Mouse (Mus musculus) MEL (cell line): ENCODE measurements at regions not wholly inside any gene's neighbourhood (a gene's known extent, or its start where the extent isn't known, plus 50 kb on each side); places are given as distances from the start of the nearest gene placed in this dataset.

Experiments used
- BHLHE40 ChIP-seq: IDR thresholded peaks from 2 replicates; pipeline ENCODE4 v1.6.1; 2012; ENCODE audit warnings: low read depth, mild to moderate bottlenecking, inconsistent platforms, low read length, improper control_type of control experiment, borderline replicate concordance
- CTCF ChIP-seq, 3 experiments: IDR thresholded peaks in 2 of 3; conservative IDR thresholded peaks in 1 of 3; 2 replicates each; pipeline ENCODE4 v1.5.1; 2011 to 2012; ENCODE audit warnings: low read length in 3 of 3, low read depth in 2 of 3, mild to moderate bottlenecking in 2 of 3, improper control_type of control experiment in 1 of 3, inconsistent platforms in 1 of 3, mixed read lengths in 1 of 3, moderate library complexity in 1 of 3; ENCODE audit not compliant: control insufficient read depth in 1 of 3, insufficient read depth in 1 of 3, poor library complexity in 1 of 3, severe bottlenecking in 1 of 3
- ELF1 ChIP-seq: IDR thresholded peaks from 2 replicates; pipeline ENCODE4 v1.6.1; 2014; ENCODE audit warnings: low read depth, mild to moderate bottlenecking, inconsistent platforms, low read length, improper control_type of control experiment, moderate library complexity
- ETS1 ChIP-seq: IDR thresholded peaks from 2 replicates; pipeline ENCODE4 v1.6.1; 2012; ENCODE audit warnings: low read depth, mild to moderate bottlenecking, inconsistent platforms, low read length, improper control_type of control experiment, moderate library complexity
- GATA1 ChIP-seq: IDR thresholded peaks from 2 replicates; pipeline ENCODE4 v1.6.1; 2011; ENCODE audit warnings: low read depth, low read length, improper control_type of control experiment
- POLR2A ChIP-seq, 2 experiments: IDR thresholded peaks; 2 replicates each; pipeline ENCODE4 v1.6.1; 2011 to 2012; ENCODE audit warnings: low read length in 2 of 2, mild to moderate bottlenecking in 2 of 2, control low read depth in 1 of 2, improper control_type of control experiment in 1 of 2, low read depth in 1 of 2, moderate library complexity in 1 of 2; ENCODE audit not compliant: control insufficient read depth in 1 of 2, insufficient read depth in 1 of 2, poor library complexity in 1 of 2
- POLR2AphosphoS2 ChIP-seq: IDR thresholded peaks from 2 replicates; pipeline ENCODE4 v1.6.1; 2011; ENCODE audit warnings: low read length, improper control_type of control experiment
- POLR2AphosphoS5 ChIP-seq: IDR thresholded peaks from 2 replicates; pipeline ENCODE4 v1.6.1; 2012; ENCODE audit warnings: low read depth, borderline replicate concordance, mild to moderate bottlenecking, inconsistent platforms, low read length, moderate library complexity, mixed read lengths
- SIN3A ChIP-seq: IDR thresholded peaks from 2 replicates; pipeline ENCODE4 v1.6.1; 2012; ENCODE audit warnings: low read length, improper control_type of control experiment, inconsistent platforms
- TAL1 ChIP-seq: IDR thresholded peaks from 2 replicates; pipeline ENCODE4 v1.6.1; 2012; ENCODE audit warnings: mild to moderate bottlenecking, inconsistent platforms, low read length, moderate library complexity, mixed read lengths
- TCF12 ChIP-seq: IDR thresholded peaks from 2 replicates; pipeline ENCODE4 v1.6.1; 2014; ENCODE audit warnings: low read depth, mild to moderate bottlenecking, inconsistent platforms, low read length, improper control_type of control experiment, moderate library complexity
- USF1 ChIP-seq: IDR thresholded peaks from 2 replicates; pipeline ENCODE4 v1.6.1; 2014; ENCODE audit warnings: low read depth, mild to moderate bottlenecking, inconsistent platforms, low read length, improper control_type of control experiment, moderate library complexity
- ZC3H11A ChIP-seq: IDR thresholded peaks from 2 replicates; pipeline ENCODE4 v1.6.1; 2012; ENCODE audit warnings: low read depth, mild to moderate bottlenecking, inconsistent platforms, low read length, improper control_type of control experiment

DNA sequence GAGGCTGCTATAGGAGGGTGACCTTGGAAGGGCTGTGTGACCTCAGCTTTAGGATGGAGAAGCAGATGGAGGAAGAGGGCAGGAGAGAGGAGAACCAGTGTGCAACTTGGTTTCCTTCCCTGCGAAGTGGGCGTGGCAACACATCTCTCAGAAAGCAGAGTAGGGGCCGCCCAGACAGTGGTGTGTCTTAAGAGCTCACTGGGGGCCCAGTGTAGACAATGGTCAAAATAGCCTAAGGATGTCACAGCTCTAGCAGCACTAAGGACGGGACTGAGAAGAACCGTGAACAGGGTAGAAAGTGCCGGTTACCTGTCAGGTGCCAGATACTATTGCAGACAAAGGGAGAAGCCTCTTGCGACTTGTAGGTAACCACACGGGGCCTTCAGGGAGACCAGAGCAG, 125.2 kb downstream of the Tfap2c start:
- TF ChIP-seq POLR2A (IDR thresholded peaks at IDR 0.05; ENCODE audit: control insufficient read depth in 1 of 2, insufficient read depth in 1 of 2, low read depth in 1 of 2, low read length in 2 of 2, poor library complexity in 1 of 2): no peak
- TF ChIP-seq TCF12: no peak
- TF ChIP-seq GATA1: no peak
- no peak for TF ChIP-seq TAL1
- no peak for TF ChIP-seq POLR2AphosphoS5
- TF ChIP-seq ELF1: no peak
- TF ChIP-seq USF1: no peak
- TF ChIP-seq ETS1: no peak
- no peak for TF ChIP-seq CTCF (IDR thresholded peaks at IDR 0.05 in 2 of 3, conservative IDR thresholded peaks at IDR 0.05 in 1 of 3; ENCODE audit: control insufficient read depth in 1 of 3, insufficient read depth in 1 of 3, low read depth in 2 of 3, low read length in 3 of 3, poor library complexity in 1 of 3, severe bottlenecking in 1 of 3)
- no peak for TF ChIP-seq BHLHE40
- TF ChIP-seq SIN3A: no peak
- TF ChIP-seq ZC3H11A: no peak
- no peak for TF ChIP-seq POLR2AphosphoS2
